Mouse (Mus musculus): ENCODE measurements around the gene Tmem221. TPM values are rescaled to one million over a fixed set of nuclear protein-coding genes. Genes with fewer than 3 reads are reported as not detected.

Tmem221 gene
- polyA plus RNA-seq, 1 experiment from 2014 or later: 0.21 TPM

DNA sequence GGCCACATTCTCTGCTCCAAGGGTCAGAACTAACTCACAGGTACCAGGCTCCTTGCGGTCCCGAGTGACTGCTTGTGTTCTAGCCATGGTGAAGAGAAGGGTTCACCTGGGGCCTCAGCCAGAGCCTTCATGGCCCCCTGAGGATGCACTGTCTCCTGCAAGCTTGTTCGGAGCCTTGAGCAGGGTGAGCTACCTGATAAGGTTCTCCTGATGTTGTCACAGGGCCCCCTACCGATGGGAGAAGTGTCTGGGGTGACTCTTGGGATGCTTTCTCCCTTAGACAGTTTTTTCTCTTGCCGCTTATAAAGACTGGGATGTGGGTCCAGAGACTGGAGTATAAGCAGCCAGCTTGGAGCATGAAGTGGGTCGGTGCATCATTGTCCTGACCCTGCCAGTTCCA, 37.7 kb upstream of the Tmem221 start:
- Histone ChIP-seq H3K9ac (ENCODE audit: low read depth, low read length) (no peak overlapping the region), H3K36me3 (ENCODE audit: control insufficient read depth, insufficient read depth, low read length) (peaks cover 2% of the 10 kb centered on the region; the same call in 1 of the 2 replicates), H3K4me3 (ENCODE audit: low read depth, low read length) (no peak overlapping the region), H3K27me3 (ENCODE audit: control insufficient read depth, insufficient read depth, low read length) (peaks cover 21% of the 10 kb centered on the region), H3K9me3 (replicated peaks; ENCODE audit: control insufficient read depth, low read length) (no peaks in the 10 kb centered on the region), H3K4me2 (no peak overlapping the region), H3K27ac (ENCODE audit: low read depth, low read length) (no peak overlapping the region), H3K4me1 (ENCODE audit: control insufficient read depth, insufficient read depth, low read length) (peaks cover 9% of the 10 kb centered on the region)
- ATAC-seq (replicated peaks; ENCODE audit: insufficient number of reproducible peaks, low FRiP score, low TSS enrichment): no peak
- WGBS (ENCODE audit: insufficient replicate concordance): 45% methylated on average over 6 of the region's 6 CpGs

DNA sequence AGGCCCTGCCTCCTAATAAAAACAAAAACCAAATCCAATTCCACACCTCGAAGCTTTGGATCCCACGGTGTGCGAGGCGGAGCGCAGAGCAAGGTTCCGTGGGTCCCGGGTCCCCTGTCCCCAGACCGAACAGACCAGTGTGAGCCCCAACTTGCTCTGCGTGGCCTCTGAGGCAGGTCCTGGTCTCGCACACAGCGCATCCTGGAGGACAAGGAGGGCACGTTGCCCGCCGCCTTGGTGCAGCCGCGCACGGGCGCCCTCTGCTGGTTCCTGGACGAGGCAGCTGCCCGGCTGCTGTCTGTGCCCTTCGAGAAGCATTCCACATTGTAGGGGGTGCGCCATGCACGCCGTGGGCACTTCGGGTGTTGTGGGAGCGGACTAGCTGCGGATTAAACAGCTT, 37.2 kb upstream of the Tmem221 start:
- Histone ChIP-seq H3K4me3 (ENCODE audit: low read depth, low read length) (no peak overlapping the region), H3K36me3 (ENCODE audit: control insufficient read depth, insufficient read depth, low read length) (peaks cover 2% of the 10 kb centered on the region; the same call in 1 of the 2 replicates), H3K9ac (ENCODE audit: low read depth, low read length) (no peak overlapping the region), H3K27ac (ENCODE audit: low read depth, low read length) (no peak overlapping the region), H3K4me2 (no peak overlapping the region), H3K9me3 (replicated peaks; ENCODE audit: control insufficient read depth, low read length) (no peaks in the 10 kb centered on the region), H3K27me3 (ENCODE audit: control insufficient read depth, insufficient read depth, low read length) (peaks cover 16% of the 10 kb centered on the region), H3K4me1 (ENCODE audit: control insufficient read depth, insufficient read depth, low read length) (peaks cover 14% of the 10 kb centered on the region)
- WGBS (ENCODE audit: insufficient replicate concordance): 11% methylated on average over 27 of the region's 27 CpGs
- ATAC-seq (replicated peaks; ENCODE audit: insufficient number of reproducible peaks, low FRiP score, low TSS enrichment): peak; percentile 12; the same call in 1 of the 2 replicates

DNA sequence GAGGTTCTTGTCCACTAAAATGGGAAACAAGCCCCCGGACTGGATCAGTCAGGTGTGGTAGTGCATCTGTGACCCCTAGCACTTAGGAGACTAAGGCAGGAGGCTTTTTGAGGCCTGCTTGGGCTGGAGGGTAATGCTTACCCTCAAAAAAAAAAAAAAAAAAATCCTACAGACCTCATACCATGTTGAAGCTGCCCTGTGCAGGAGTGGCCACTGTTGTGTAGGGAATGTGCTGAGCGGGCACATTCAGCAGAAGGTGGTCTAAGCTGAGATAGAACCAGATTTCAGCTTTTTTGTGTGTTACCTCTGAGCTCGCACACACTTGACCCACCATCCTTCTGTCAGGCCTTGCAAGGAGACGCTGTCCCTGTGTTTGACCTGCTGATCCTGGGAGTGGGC, 35.7 kb upstream of the Tmem221 start:
- ATAC-seq (replicated peaks; ENCODE audit: insufficient number of reproducible peaks, low FRiP score, low TSS enrichment): no peak
- H3K27ac ChIP-seq (ENCODE audit: low read depth, low read length): no peak overlapping the region
- no peak overlapping the region for H3K4me2 ChIP-seq
- H3K27me3 ChIP-seq (ENCODE audit: control insufficient read depth, insufficient read depth, low read length): peaks cover 4% of the 10 kb centered on the region
- H3K36me3 ChIP-seq (ENCODE audit: control insufficient read depth, insufficient read depth, low read length): peaks cover 2% of the 10 kb centered on the region; the same call in 1 of the 2 replicates
- no peaks in the 10 kb centered on the region for H3K9me3 ChIP-seq (replicated peaks; ENCODE audit: control insufficient read depth, low read length)
- 92% methylated on average over 4 of the region's 4 CpGs for WGBS (ENCODE audit: insufficient replicate concordance)
- H3K4me3 ChIP-seq (ENCODE audit: low read depth, low read length): no peak overlapping the region
- H3K9ac ChIP-seq (ENCODE audit: low read depth, low read length): no peak overlapping the region
- peaks cover 14% of the 10 kb centered on the region for H3K4me1 ChIP-seq (ENCODE audit: control insufficient read depth, insufficient read depth, low read length)

DNA sequence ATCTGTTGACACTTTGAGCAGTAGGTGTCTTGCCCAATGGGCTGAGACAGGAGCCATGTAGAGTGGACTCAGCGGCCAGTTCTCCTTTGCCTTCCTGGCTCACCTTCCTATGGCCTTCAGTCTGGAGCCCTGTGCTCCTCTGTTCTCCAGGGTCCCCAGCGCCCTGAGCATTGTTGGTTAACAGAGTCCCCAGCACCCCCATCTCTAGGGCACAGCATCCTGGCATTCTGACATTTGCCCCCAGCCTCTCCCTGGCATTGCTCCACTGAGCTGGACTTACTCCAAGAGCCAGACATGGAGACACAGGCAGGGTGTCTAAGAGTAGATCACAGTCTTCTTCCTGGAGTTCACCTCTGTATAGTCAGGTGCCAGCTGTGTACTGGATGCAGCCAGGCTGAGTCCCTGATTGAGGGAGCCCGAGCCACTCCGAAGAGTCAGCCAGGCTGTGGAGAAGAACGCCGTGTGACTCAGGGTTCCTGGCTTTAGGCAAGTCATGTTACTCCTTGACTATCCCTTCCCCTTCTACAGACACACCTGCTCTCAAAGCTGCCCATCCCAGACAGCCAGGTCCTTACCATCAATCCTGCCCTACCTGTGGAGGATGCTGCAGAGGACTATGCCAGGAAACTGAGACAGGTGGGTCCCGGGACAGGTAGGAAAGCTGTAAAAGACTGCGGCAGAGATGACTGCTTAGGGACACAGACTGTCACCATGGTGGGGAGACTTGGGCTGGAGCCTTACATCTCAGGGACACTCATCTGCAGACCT, 35.1 kb upstream of the Tmem221 start:
- Histone ChIP-seq H3K36me3 (ENCODE audit: control insufficient read depth, insufficient read depth, low read length) (no peaks in the 10 kb centered on the region), H3K4me3 (ENCODE audit: low read depth, low read length) (no peak overlapping the region), H3K9ac (ENCODE audit: low read depth, low read length) (no peak overlapping the region), H3K4me2 (no peak overlapping the region), H3K27me3 (ENCODE audit: control insufficient read depth, insufficient read depth, low read length) (no peaks in the 10 kb centered on the region), H3K4me1 (ENCODE audit: control insufficient read depth, insufficient read depth, low read length) (peaks cover 14% of the 10 kb centered on the region), H3K27ac (ENCODE audit: low read depth, low read length) (no peak overlapping the region), H3K9me3 (replicated peaks; ENCODE audit: control insufficient read depth, low read length) (no peaks in the 10 kb centered on the region)
- WGBS (ENCODE audit: insufficient replicate concordance): 87% methylated on average over 8 of the region's 8 CpGs
- ATAC-seq (replicated peaks; ENCODE audit: insufficient number of reproducible peaks, low FRiP score, low TSS enrichment): no peak

DNA sequence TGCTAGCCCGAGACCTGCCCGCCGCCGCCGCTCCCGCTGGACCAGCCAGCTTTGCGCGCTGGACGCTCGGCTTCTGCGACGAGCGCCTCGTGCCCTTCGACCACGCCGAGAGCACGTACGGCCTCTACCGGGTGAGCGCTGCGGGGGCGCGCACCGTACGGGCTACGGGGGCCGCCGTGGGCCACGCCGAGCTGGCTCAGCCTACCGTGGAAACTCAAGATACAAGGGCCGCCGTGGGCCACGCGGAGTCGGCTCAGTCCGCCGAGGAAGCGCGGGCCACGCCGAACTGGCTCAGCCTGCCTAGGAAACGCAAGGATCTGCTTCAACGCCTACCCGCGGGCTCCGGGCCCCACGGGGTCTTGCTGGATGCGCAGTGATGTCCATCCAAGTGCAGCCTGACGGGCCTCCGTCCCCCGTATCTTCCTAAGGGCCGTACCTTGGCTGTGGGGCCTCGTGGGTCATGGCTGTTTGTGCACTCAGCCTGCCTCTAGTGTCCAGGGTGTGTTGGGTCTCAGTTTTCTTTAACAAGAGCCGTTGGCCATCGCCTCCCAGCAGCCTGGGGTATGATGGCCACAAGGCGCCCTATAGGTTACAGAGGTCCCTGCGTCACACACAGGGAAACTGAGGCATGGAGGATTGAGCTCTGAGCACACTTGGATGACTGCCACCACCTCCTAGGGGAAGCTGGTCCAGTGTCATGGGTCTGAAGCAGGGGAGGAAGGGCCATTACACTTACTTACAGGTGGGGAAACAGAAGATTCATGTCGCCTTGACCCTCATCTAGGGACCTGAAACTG, 33.9 kb upstream of the Tmem221 start:
- no peaks in the 10 kb centered on the region for H3K9me3 ChIP-seq (replicated peaks; ENCODE audit: control insufficient read depth, low read length)
- peak overlapping the region; percentile 90 for H3K4me2 ChIP-seq
- 5% methylated on average over 60 of the region's 60 CpGs for WGBS (ENCODE audit: insufficient replicate concordance)
- peak overlapping the region; percentile 85 for H3K4me3 ChIP-seq (ENCODE audit: low read depth, low read length)
- H3K27me3 ChIP-seq (ENCODE audit: control insufficient read depth, insufficient read depth, low read length): no peaks in the 10 kb centered on the region
- peak overlapping the region; percentile 91 for H3K9ac ChIP-seq (ENCODE audit: low read depth, low read length)
- no peaks in the 10 kb centered on the region for H3K36me3 ChIP-seq (ENCODE audit: control insufficient read depth, insufficient read depth, low read length)
- peak; percentile 71 for ATAC-seq (replicated peaks; ENCODE audit: insufficient number of reproducible peaks, low FRiP score, low TSS enrichment)
- peaks cover 14% of the 10 kb centered on the region for H3K4me1 ChIP-seq (ENCODE audit: control insufficient read depth, insufficient read depth, low read length)
- peak overlapping the region; percentile 98 for H3K27ac ChIP-seq (ENCODE audit: low read depth, low read length)

DNA sequence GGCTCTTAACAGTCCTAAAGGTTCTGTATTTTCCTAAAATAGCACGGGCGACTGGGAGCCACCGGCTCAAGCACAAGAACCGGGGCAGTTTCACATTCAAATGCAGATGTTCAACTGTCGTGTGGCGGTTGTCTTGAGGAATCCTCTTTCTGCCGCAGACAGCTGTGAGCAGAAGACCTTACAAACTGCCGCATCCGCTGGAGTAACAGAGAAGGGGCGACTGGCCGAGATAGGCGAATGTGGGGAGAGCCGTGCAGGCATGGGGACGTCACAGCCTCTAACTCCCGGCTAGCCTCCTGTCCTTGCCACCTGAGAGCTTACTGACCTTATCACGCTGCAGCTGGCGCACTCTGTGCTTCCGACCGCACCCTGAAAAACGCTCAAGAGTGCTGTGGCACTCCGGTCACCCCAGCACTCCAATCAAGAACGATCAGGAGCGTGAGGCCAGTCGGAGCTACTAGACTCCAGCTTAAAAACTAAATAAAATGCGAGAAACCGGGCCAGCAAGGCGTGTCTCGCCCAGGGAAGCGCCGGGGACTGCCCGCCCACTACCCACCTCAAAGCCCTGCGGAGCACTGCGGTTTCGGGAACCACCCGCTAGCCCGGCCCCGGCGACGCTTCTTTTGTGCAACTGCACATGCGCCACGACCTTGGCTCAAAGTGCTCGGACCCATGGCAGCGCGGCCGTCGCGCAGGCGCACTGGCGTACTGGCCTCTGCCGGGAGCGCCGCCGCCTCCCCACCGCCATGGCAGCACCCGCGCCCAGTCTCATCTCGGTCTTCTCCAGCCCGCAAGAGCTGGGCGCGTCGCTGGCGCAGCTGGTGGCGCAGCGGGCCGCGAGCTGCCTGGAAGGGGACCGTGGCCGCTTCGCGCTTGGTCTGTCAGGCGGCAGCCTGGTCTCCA, 33.1 kb upstream of the Tmem221 start, which contains the start of gene Pgls:
Pgls (plus strand) TSS at position 706 of the 903 bp plus-strand sequence.
- peak; percentile 84 for ATAC-seq (replicated peaks; ENCODE audit: insufficient number of reproducible peaks, low FRiP score, low TSS enrichment)
- Histone ChIP-seq H3K4me2 (peak within 1 kb of the TSS; percentile 90), H3K9me3 (replicated peaks; ENCODE audit: control insufficient read depth, low read length) (no peaks in the 10 kb centered on the region), H3K27ac (ENCODE audit: low read depth, low read length) (peak within 1 kb of the TSS; percentile 98), H3K4me3 (ENCODE audit: low read depth, low read length) (peak within 1 kb of the TSS; percentile 85), H3K27me3 (ENCODE audit: control insufficient read depth, insufficient read depth, low read length) (no peaks in the 10 kb centered on the region), H3K36me3 (ENCODE audit: control insufficient read depth, insufficient read depth, low read length) (no peaks in the 10 kb centered on the region), H3K4me1 (ENCODE audit: control insufficient read depth, insufficient read depth, low read length) (peaks cover 14% of the 10 kb centered on the region), H3K9ac (ENCODE audit: low read depth, low read length) (peak within 1 kb of the TSS; percentile 91)
- WGBS (ENCODE audit: insufficient replicate concordance): under 1% methylated on average over 71 of the region's 71 CpGs

DNA sequence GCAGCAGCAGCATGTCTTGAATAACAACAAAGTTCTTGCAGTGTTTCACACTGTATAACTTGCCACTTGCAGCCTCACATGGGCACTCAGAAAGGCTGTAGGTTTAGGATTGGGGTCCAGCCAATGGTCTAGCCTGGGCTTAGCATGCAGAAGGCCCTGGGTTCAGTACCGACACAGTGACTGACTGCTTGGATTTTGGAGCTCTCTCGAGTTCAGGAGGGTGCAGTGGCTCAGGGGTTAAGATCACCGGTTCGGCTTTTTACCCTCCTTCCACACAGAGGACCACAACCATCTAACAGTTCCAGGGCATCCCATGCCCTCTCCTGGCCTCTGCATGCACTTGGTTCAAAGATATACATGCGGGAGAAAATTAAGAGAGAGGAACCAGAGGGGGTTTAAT, 32.3 kb upstream of the Tmem221 start:
- peak overlapping the region; percentile 98 for H3K27ac ChIP-seq (ENCODE audit: low read depth, low read length)
- H3K9me3 ChIP-seq (replicated peaks; ENCODE audit: control insufficient read depth, low read length): no peaks in the 10 kb centered on the region
- peak overlapping the region; percentile 90 for H3K4me2 ChIP-seq
- H3K9ac ChIP-seq (ENCODE audit: low read depth, low read length): peak overlapping the region; percentile 91
- ATAC-seq (replicated peaks; ENCODE audit: insufficient number of reproducible peaks, low FRiP score, low TSS enrichment): no peak
- peak overlapping the region; percentile 85 for H3K4me3 ChIP-seq (ENCODE audit: low read depth, low read length)
- peaks cover 14% of the 10 kb centered on the region for H3K4me1 ChIP-seq (ENCODE audit: control insufficient read depth, insufficient read depth, low read length)
- H3K36me3 ChIP-seq (ENCODE audit: control insufficient read depth, insufficient read depth, low read length): no peaks in the 10 kb centered on the region
- 30% methylated on average over 5 of the region's 5 CpGs for WGBS (ENCODE audit: insufficient replicate concordance)
- no peaks in the 10 kb centered on the region for H3K27me3 ChIP-seq (ENCODE audit: control insufficient read depth, insufficient read depth, low read length)

DNA sequence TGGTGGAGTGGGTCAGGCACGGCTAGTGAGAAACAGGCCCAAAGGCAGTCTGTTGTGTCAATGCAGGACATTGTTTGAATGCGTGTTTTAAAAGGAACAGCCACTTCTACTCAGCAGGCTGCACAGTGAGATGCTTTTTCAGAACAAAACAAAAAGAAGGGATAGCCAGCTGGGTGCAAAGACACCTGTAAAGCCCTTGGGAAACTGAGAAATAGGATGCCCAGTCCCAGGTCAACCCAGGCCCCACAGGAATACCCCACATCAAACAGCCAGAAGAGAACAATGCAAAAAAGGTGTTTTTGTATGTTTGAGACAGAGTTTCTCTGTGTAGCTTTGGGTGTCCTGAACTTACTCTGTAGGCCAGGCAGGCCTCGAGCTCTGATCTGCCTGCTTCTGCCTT, 30.1 kb upstream of the Tmem221 start:
- H3K9me3 ChIP-seq (replicated peaks; ENCODE audit: control insufficient read depth, low read length): no peaks in the 10 kb centered on the region
- H3K27ac ChIP-seq (ENCODE audit: low read depth, low read length): no peak overlapping the region
- no peak for ATAC-seq (replicated peaks; ENCODE audit: insufficient number of reproducible peaks, low FRiP score, low TSS enrichment)
- no peak overlapping the region for H3K4me3 ChIP-seq (ENCODE audit: low read depth, low read length)
- H3K27me3 ChIP-seq (ENCODE audit: control insufficient read depth, insufficient read depth, low read length): 0 out of 2 replicates have a peak, but pooled peaks cover 3% of the 10 kb centered on the region
- H3K36me3 ChIP-seq (ENCODE audit: control insufficient read depth, insufficient read depth, low read length): no peaks in the 10 kb centered on the region
- no peak overlapping the region for H3K9ac ChIP-seq (ENCODE audit: low read depth, low read length)
- peaks cover 12% of the 10 kb centered on the region for H3K4me1 ChIP-seq (ENCODE audit: control insufficient read depth, insufficient read depth, low read length)
- H3K4me2 ChIP-seq: no peak overlapping the region
- WGBS (ENCODE audit: insufficient replicate concordance): 69% methylated on average over 3 of the region's 3 CpGs

Measured in heart, embryonic 11.5 days (tissue).